Mouse (Mus musculus) liver, embryonic 12.5 days (tissue): ENCODE data around the gene Cdkal1. TPM values are rescaled to one million over a fixed set of nuclear protein-coding genes. Genes with fewer than 3 reads are reported as not detected.

Source experiments
- ATAC-seq: fragments of 200-750 bp; cut with Nextera tagmentation; 2 replicates; pipeline ENCODE4 v1.8.0; 2017; ENCODE audit warnings: moderate number of reproducible peaks, mild to moderate bottlenecking, moderate library complexity
- H3K27ac ChIP-seq: fragments of 300-500 bp; sonication (generic); 2 replicates; pipeline ENCODE4 v1.5.1; 2016; ENCODE audit warnings: mild to moderate bottlenecking
- H3K27me3 ChIP-seq: fragments of 300-500 bp; sonication (generic); replicated peaks from 2 replicates; pipeline ENCODE4 v1.6.1; 2016; ENCODE audit warnings: mild to moderate bottlenecking, moderate library complexity
- H3K36me3 ChIP-seq: fragments of 300-500 bp; sonication (generic); 2 replicates; pipeline ENCODE4 v1.6.1; 2016; ENCODE audit warnings: mild to moderate bottlenecking, moderate library complexity
- H3K4me1 ChIP-seq: fragments of 300-500 bp; sonication (generic); 2 replicates; pipeline ENCODE4 v1.6.1; 2016
- H3K4me2 ChIP-seq: fragments of 300-500 bp; sonication (generic); 2 replicates; pipeline ENCODE4 v1.6.1; 2016; ENCODE audit warnings: mild to moderate bottlenecking, moderate library complexity
- H3K4me3 ChIP-seq: fragments of 300-500 bp; sonication (generic); 2 replicates; pipeline ENCODE4 v1.5.1; 2016; ENCODE audit warnings: mild to moderate bottlenecking, moderate library complexity
- H3K9ac ChIP-seq: fragments of 300-500 bp; sonication (generic); 2 replicates; pipeline ENCODE4 v1.6.1; 2016; ENCODE audit warnings: mild to moderate bottlenecking, moderate library complexity
- H3K9me3 ChIP-seq: fragments of 300-500 bp; sonication (generic); replicated peaks from 2 replicates; pipeline ENCODE4 v1.6.1; 2016; ENCODE audit warnings: mild to moderate bottlenecking, moderate library complexity
- WGBS: fragments of 180-500 bp; shearing (Covaris S2); methylation state at CpG from one replicate; pipeline ENCODE4 v1.1.7; 2016; ENCODE audit not compliant: insufficient replicate concordance; 5-methylcytosine and 5-hydroxymethylcytosine counted together
- polyA plus RNA-seq: library from polyadenylated mRNA; unstranded; fragments of >200 nt; fragmentation: Nextera tagmentation; extraction: Ambion mirVana; gene quantifications from 2 replicates; pipeline ENCODE4 v1.2.1, GENCODE M21; 2016

Cdkal1 gene
- polyA plus RNA-seq, 1 experiment from 2014 or later: 16.0 TPM

- Histone ChIP-seq H3K4me1 (no peaks in the 10 kb centered on the region), H3K36me3 (no peaks in the 10 kb centered on the region), H3K4me3 (no peak overlapping the region), H3K9ac (no peak overlapping the region), H3K27me3 (no peaks in the 10 kb centered on the region), H3K9me3 (no peaks in the 10 kb centered on the region), H3K27ac (no peak overlapping the region), H3K4me2 (no peak overlapping the region)
- no peak for ATAC-seq
- WGBS: 72% methylated on average over 5 of the region's 5 CpGs
Measured at GRCm38 (mm10) chr13:29405316-29405715, 450.2 kb downstream of the Cdkal1 start.

- Histone ChIP-seq H3K36me3 (no peaks in the 10 kb centered on the region), H3K27me3 (no peaks in the 10 kb centered on the region), H3K4me1 (no peaks in the 10 kb centered on the region), H3K27ac (no peak overlapping the region), H3K9ac (no peak overlapping the region), H3K9me3 (no peaks in the 10 kb centered on the region), H3K4me2 (no peak overlapping the region), H3K4me3 (no peak overlapping the region)
- ATAC-seq: no peak
- 73% methylated on average over 5 of the region's 5 CpGs for WGBS
Measured at GRCm38 (mm10) chr13:29403217-29403616, 452.3 kb downstream of the Cdkal1 start.

- no peak for ATAC-seq
- Histone ChIP-seq H3K4me2 (no peak overlapping the region), H3K27me3 (no peaks in the 10 kb centered on the region), H3K4me3 (no peak overlapping the region), H3K4me1 (no peaks in the 10 kb centered on the region), H3K9ac (no peak overlapping the region), H3K9me3 (no peaks in the 10 kb centered on the region), H3K36me3 (no peaks in the 10 kb centered on the region), H3K27ac (no peak overlapping the region)
- WGBS: 76% methylated on average over 3 of the region's 3 CpGs
Measured at GRCm38 (mm10) chr13:29402526-29403040, 452.9 kb downstream of the Cdkal1 start.

GRCm38 (mm10) chr13:29399908-29400307, 455.6 kb downstream of the Cdkal1 start:
- Histone ChIP-seq H3K4me2 (no peak overlapping the region), H3K9me3 (no peaks in the 10 kb centered on the region), H3K4me3 (no peak overlapping the region), H3K36me3 (no peaks in the 10 kb centered on the region), H3K4me1 (no peaks in the 10 kb centered on the region), H3K9ac (no peak overlapping the region), H3K27me3 (no peaks in the 10 kb centered on the region), H3K27ac (no peak overlapping the region)
- no peak for ATAC-seq
- whole genome bisulfite sequencing: 69% methylated on average over 5 of the region's 5 CpGs

GRCm38 (mm10) chr13:29398456-29398855, 457.0 kb downstream of the Cdkal1 start:
- no peak for ATAC-seq
- WGBS: 73% methylated on average over 2 of the region's 2 CpGs

DNA sequence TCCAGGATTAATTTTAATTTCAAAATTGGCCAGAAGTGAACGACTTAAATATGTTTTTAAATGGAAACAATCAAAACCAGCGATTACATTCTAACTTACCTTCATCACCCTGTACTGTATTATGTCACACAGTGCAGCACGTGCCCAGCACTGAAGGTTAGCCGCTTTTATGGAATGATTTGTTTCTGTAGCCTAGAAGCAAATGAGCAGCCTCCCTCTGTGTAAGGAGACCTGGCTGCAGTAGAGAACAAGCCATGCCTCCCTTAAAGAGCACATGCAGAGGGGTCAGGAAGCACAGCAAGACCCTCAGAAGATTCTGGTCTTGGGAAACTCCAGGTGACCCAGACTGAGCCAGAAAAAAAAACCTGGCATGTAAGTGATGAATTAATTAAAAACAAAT, 459.8 kb downstream of the Cdkal1 start:
- Histone ChIP-seq H3K27me3 (no peaks in the 10 kb centered on the region), H3K36me3 (no peaks in the 10 kb centered on the region), H3K4me2 (no peak overlapping the region), H3K27ac (no peak overlapping the region), H3K9ac (no peak overlapping the region), H3K9me3 (no peaks in the 10 kb centered on the region), H3K4me1 (no peaks in the 10 kb centered on the region), H3K4me3 (no peak overlapping the region)
- WGBS: 77% methylated on average over 4 of the region's 4 CpGs
- ATAC-seq: no peak

More at GRCm38 (mm10) chr13:29398456-29398855, 457.0 kb downstream of the Cdkal1 start:
- Histone ChIP-seq H3K9ac (no peak overlapping the region), H3K4me1 (no peaks in the 10 kb centered on the region), H3K9me3 (no peaks in the 10 kb centered on the region), H3K4me2 (no peak overlapping the region), H3K27me3 (no peaks in the 10 kb centered on the region), H3K4me3 (no peak overlapping the region), H3K27ac (no peak overlapping the region), H3K36me3 (no peaks in the 10 kb centered on the region)

GRCm38 (mm10) chr13:29390025-29390424, 465.4 kb downstream of the Cdkal1 start:
- no peak overlapping the region for H3K27ac ChIP-seq
- no peak overlapping the region for H3K4me3 ChIP-seq
- H3K36me3 ChIP-seq: no peaks in the 10 kb centered on the region
- H3K27me3 ChIP-seq: no peaks in the 10 kb centered on the region
- no peak overlapping the region for H3K9ac ChIP-seq
- no peaks in the 10 kb centered on the region for H3K4me1 ChIP-seq
- no peak overlapping the region for H3K4me2 ChIP-seq
- no peak for ATAC-seq
- no peaks in the 10 kb centered on the region for H3K9me3 ChIP-seq
- WGBS: 59% methylated on average over 5 of the region's 5 CpGs

GRCm38 (mm10) chr13:29388918-29389317, 466.6 kb downstream of the Cdkal1 start:
- Histone ChIP-seq H3K4me3 (no peak overlapping the region), H3K9ac (no peak overlapping the region), H3K4me1 (no peaks in the 10 kb centered on the region), H3K9me3 (no peaks in the 10 kb centered on the region), H3K4me2 (no peak overlapping the region), H3K36me3 (no peaks in the 10 kb centered on the region), H3K27ac (no peak overlapping the region), H3K27me3 (no peaks in the 10 kb centered on the region)
- ATAC-seq: no peak
- 77% methylated on average over 3 of the region's 3 CpGs for WGBS

DNA sequence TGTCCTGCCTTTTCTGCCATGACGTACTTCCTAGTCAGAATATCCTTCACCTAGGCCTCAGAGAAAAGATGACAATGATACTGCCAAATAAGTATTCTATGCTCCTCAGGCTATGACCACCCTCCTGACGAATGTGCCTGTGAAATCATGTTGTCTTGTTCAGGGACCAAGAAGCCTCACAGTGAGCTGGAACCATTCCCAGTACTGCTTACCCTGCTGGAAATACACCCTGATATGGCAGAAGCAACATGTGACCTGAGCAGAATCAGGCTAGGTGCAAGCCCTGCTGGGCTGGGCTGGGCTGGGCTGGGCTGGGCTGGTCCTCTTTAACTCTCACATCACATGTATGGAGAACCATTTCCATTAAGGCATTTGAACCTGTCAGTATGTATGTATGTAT, 477.9 kb downstream of the Cdkal1 start:
- no peaks in the 10 kb centered on the region for H3K36me3 ChIP-seq
- H3K4me2 ChIP-seq: no peak overlapping the region
- no peaks in the 10 kb centered on the region for H3K4me1 ChIP-seq
- H3K9ac ChIP-seq: no peak overlapping the region
- no peak overlapping the region for H3K4me3 ChIP-seq
- no peaks in the 10 kb centered on the region for H3K9me3 ChIP-seq
- ATAC-seq: no peak
- H3K27ac ChIP-seq: no peak overlapping the region
- no peaks in the 10 kb centered on the region for H3K27me3 ChIP-seq
- WGBS: 72% methylated on average over 2 of the region's 2 CpGs

DNA sequence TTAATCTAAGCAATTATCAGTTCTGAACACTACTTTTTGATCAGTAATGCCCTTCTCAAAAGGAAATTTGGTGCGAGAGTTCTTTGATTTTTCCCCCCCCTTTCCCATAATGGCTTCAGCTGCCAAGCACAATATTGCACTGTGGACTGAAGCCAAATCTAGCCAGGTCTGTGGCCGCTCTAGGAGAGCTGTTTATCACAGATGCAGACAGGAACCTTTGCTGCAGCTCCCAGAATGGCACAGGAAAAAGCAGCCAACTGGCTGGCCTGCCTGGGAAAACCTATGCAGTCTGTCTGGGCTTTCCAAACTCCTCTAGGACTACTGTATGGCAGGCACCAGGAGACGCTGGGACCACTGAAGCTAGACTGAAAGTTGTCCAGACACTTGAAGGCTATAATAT, 483.6 kb downstream of the Cdkal1 start:
- H3K4me1 ChIP-seq: no peaks in the 10 kb centered on the region
- H3K9ac ChIP-seq: no peak overlapping the region
- no peak overlapping the region for H3K27ac ChIP-seq
- no peaks in the 10 kb centered on the region for H3K27me3 ChIP-seq
- H3K4me3 ChIP-seq: no peak overlapping the region
- 65% methylated on average over 3 of the region's 3 CpGs for WGBS
- no peak overlapping the region for H3K4me2 ChIP-seq
- H3K9me3 ChIP-seq: no peaks in the 10 kb centered on the region
- no peaks in the 10 kb centered on the region for H3K36me3 ChIP-seq
- no peak for ATAC-seq

DNA sequence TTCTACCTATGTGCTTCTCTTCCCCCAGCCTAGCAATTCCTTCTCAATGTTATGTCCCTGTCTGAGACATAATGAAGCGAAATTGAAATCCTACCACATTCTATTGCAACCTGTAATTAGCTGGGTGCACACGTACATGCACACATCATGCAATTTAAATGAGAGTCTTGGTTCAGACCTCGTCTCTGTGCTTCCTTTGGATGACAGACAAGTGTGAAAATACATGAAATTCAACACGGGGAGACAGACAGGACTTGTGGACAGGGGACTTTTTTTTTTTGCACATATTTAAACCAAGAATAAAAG, 484.1 kb downstream of the Cdkal1 start:
- H3K4me3 ChIP-seq: no peak overlapping the region
- no peaks in the 10 kb centered on the region for H3K4me1 ChIP-seq
- H3K36me3 ChIP-seq: no peaks in the 10 kb centered on the region
- no peak overlapping the region for H3K9ac ChIP-seq
- H3K27me3 ChIP-seq: no peaks in the 10 kb centered on the region
- H3K27ac ChIP-seq: no peak overlapping the region
- H3K4me2 ChIP-seq: no peak overlapping the region
- WGBS: 63% methylated on average over 4 of the region's 4 CpGs
- no peaks in the 10 kb centered on the region for H3K9me3 ChIP-seq
- ATAC-seq: no peak

GRCm38 (mm10) chr13:29370731-29371465, 484.6 kb downstream of the Cdkal1 start:
- Histone ChIP-seq H3K4me2 (no peak overlapping the region), H3K9ac (no peak overlapping the region), H3K4me1 (no peaks in the 10 kb centered on the region), H3K4me3 (no peak overlapping the region), H3K36me3 (no peaks in the 10 kb centered on the region), H3K27ac (no peak overlapping the region), H3K9me3 (no peaks in the 10 kb centered on the region), H3K27me3 (no peaks in the 10 kb centered on the region)
- 44% methylated on average over 5 of the region's 5 CpGs for WGBS
- ATAC-seq: no peak

GRCm38 (mm10) chr13:29368806-29369205, 486.7 kb downstream of the Cdkal1 start:
- Histone ChIP-seq H3K4me3 (no peak overlapping the region), H3K27ac (no peak overlapping the region), H3K9me3 (no peaks in the 10 kb centered on the region), H3K4me2 (no peak overlapping the region), H3K9ac (no peak overlapping the region), H3K36me3 (no peaks in the 10 kb centered on the region), H3K27me3 (no peaks in the 10 kb centered on the region), H3K4me1 (no peaks in the 10 kb centered on the region)
- no peak for ATAC-seq
- 63% methylated on average over 6 of the region's 6 CpGs for WGBS
